Mouse (Mus musculus): Measurements from ENCODE around the gene Gtf2h2. TPM values are rescaled to one million over a fixed set of nuclear protein-coding genes. Genes with fewer than 3 reads are reported as not detected.
A peak's percentile ranks its signal among the peaks of the same experiment; 100 is the strongest.

Gene Gtf2h2
- 17.9 and 21.6 TPM in 2 replicates for polyA plus RNA-seq (2012; rRNA removed)

DNA sequence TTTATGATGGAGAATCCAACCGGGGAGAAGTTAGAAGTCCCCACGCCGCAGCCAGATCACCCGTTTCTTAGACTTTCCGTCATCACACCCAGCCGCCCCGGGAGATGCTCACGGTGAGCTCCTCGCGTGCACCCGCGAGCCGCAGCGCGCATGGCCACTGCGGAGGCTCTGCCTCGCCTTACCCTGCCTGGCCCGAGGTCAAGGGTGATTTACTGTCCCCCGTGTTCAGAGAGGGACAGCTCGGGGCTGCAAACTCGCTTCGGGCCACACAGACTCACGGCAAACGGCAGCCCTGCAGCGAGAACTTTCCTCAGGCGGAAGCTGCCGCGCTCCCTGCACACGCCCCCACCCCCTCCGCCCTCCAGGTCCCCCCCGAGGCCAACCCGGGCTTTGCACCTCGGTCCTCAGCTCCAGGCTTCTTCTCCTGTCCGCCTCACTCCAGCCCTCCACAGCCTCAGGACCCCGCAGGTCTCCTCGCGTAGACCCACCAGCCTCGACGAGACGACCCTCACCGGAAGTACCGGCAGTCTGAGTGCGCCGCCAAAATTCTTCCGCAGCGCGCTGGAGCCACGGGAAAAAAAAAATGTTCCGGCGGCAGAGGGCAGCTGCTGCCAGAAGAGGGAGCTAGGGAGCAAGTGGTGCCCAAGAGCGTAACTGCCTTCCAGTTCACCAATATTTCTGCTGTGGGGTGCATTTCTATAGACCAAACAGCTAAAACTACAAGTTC, at the start of gene Gtf2h2:
Gtf2h2 (minus strand) TSS at position 519 of the 727 bp plus-strand sequence.
- no peaks in the 10 kb centered on the region for H3K36me3 ChIP-seq (ENCODE audit: control insufficient read depth, insufficient read depth, low read length)
- peak within 1 kb of the TSS; percentile 93 for H3K4me3 ChIP-seq (ENCODE audit: control insufficient read depth, low read depth, low read length)
- peaks cover 4% of the 10 kb centered on the region; the same call in 1 of the 2 replicates for H3K4me1 ChIP-seq (ENCODE audit: control insufficient read depth, insufficient read depth, low read length)
- TF ChIP-seq POLR2A (IDR thresholded peaks at IDR 0.05; ENCODE audit: control insufficient read depth, low read depth, low read length) (peak; percentile 39; the same call in 1 of the 2 replicates), CTCF (IDR thresholded peaks at IDR 0.05; ENCODE audit: control insufficient read depth, insufficient read depth, insufficient replicate concordance, low read depth, low read length) (peak; percentile 89)
- H3K27me3 ChIP-seq (ENCODE audit: control insufficient read depth, insufficient read depth, low read length), result no peaks in the 10 kb centered on the region
- peak within 1 kb of the TSS; percentile 86 for H3K27ac ChIP-seq (ENCODE audit: control insufficient read depth, insufficient read depth, low read depth, low read length)

DNA sequence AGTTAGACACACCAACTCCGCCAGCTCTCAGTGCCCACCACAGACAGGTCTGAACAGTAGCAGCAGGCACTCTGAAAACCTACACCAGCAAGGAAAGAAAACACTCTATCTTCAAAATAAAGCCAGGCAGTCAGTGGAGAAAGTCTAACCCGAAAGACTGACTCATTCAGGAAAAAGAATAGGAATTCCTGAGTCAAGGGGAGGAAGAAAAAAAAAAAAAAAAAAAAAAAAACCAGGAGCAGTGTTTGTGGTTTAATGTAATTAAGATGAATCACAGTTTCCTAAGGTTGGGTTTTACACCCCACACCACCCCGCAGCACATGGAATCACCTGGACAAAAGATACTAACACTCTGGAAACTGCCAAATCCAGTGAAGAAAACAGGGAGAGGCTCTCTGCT, 43.8 kb upstream of the Gtf2h2 start:
- H3K4me3 ChIP-seq (ENCODE audit: control insufficient read depth, low read depth, low read length), result no peak overlapping the region
- no peaks in the 10 kb centered on the region for H3K4me1 ChIP-seq (ENCODE audit: control insufficient read depth, insufficient read depth, low read length)
- H3K36me3 ChIP-seq (ENCODE audit: control insufficient read depth, insufficient read depth, low read length), result no peaks in the 10 kb centered on the region
- no peak for TF ChIP-seq CTCF (IDR thresholded peaks at IDR 0.05; ENCODE audit: control insufficient read depth, insufficient read depth, insufficient replicate concordance, low read depth, low read length)
- TF ChIP-seq POLR2A (IDR thresholded peaks at IDR 0.05; ENCODE audit: control insufficient read depth, low read depth, low read length), result no peak
- no peaks in the 10 kb centered on the region for H3K27me3 ChIP-seq (ENCODE audit: control insufficient read depth, insufficient read depth, low read length)
- no peak overlapping the region for H3K27ac ChIP-seq (ENCODE audit: control insufficient read depth, insufficient read depth, low read depth, low read length)

DNA sequence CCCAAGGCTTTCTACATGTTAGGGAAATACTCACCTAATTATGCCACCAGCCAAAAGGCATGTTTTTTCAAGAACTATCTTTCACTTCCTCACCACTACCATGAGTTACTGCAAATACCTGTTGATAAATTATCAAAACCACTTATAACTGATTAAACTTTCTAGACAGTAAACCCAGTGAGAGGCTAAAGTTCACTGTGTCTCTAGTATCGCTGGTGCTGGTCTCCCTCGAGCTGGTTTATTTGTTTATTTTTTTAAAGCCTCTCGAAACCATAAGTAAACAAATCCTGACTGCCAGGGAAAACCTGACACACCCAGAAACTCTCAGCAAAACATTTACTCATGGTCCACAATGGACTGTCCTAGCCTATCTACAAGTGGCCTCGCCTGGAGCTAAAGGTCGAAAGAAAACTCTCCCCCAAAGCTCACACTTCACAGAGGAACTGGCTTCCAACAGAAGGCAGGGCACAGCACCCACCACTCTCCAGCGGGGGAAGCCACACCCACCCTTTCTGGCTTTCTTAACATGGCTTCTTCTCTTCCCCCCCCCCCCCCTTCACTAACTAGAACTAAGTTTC, 40.5 kb upstream of the Gtf2h2 start:
- Histone ChIP-seq H3K4me3 (ENCODE audit: control insufficient read depth, low read depth, low read length) (no peak overlapping the region), H3K4me1 (ENCODE audit: control insufficient read depth, insufficient read depth, low read length) (no peaks in the 10 kb centered on the region), H3K27me3 (ENCODE audit: control insufficient read depth, insufficient read depth, low read length) (no peaks in the 10 kb centered on the region), H3K36me3 (ENCODE audit: control insufficient read depth, insufficient read depth, low read length) (no peaks in the 10 kb centered on the region), H3K27ac (ENCODE audit: control insufficient read depth, insufficient read depth, low read depth, low read length) (no peak overlapping the region)
- TF ChIP-seq POLR2A (IDR thresholded peaks at IDR 0.05; ENCODE audit: control insufficient read depth, low read depth, low read length), result no peak
- TF ChIP-seq CTCF (IDR thresholded peaks at IDR 0.05; ENCODE audit: control insufficient read depth, insufficient read depth, insufficient replicate concordance, low read depth, low read length), result no peak

DNA sequence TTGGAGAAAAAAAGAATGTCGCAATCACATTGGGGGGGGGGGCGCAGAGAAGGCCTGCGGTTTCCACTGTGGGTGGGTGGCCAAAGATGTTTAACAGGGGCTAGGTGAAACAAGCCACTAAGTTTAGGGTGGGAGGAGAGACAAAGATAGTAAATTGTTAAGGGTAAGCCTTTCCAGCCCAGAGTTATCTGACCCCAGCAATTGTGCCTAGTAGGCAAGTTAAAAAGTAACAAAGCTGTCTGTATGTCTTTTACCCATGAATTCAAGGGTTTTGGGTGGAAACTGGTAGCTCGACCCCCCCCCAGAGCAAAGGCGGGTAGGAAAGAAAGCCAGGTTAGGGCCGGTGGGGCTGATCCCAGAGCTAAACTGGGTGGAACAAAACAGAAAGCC, 34.3 kb upstream of the Gtf2h2 start:
- H3K27ac ChIP-seq (ENCODE audit: control insufficient read depth, insufficient read depth, low read depth, low read length), result no peak overlapping the region; the same call in 1 of the 2 replicates

DNA sequence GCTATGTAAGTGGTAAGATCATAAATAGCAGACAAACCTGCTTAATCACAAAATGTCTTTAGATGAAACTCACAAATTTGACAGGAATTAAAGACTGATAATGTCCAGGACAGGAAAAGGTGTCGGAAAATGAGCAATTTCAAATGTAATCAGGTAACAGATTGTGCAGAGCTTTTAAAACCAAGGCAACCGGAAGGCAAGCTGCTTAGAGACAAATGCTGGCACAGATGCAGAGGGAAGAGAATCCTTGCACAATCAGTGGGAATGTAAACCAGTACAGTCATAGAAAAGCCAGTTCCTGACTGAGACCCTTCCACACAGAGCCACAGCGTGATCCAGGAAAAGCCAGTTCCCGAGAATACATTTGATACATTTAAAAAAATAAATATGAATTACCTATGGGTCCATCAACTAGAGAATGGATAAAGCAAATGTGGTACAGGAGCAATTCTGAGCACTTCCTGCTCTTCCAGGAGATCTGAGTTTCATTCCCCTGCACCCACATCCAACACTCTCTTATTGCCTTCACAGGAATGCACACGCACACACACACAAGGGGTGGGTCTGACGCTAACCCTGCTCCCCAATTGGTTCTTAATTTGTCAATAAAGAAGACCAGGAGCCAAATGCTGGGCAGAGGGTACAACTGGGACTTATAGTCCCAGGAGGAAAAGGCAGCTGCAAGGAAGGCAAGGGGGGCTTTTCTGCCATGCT, 33.7 kb upstream of the Gtf2h2 start:
- H3K4me1 ChIP-seq (ENCODE audit: control insufficient read depth, insufficient read depth, low read length), result no peaks in the 10 kb centered on the region
- no peak overlapping the region for H3K4me3 ChIP-seq (ENCODE audit: control insufficient read depth, low read depth, low read length)

More for the DNA sequence above, 34.3 kb upstream of the Gtf2h2 start:
- no peak for TF ChIP-seq CTCF (IDR thresholded peaks at IDR 0.05; ENCODE audit: control insufficient read depth, insufficient read depth, insufficient replicate concordance, low read depth, low read length)
- TF ChIP-seq POLR2A (IDR thresholded peaks at IDR 0.05; ENCODE audit: control insufficient read depth, low read depth, low read length), result no peak
- no peak overlapping the region for H3K4me3 ChIP-seq (ENCODE audit: control insufficient read depth, low read depth, low read length)
- no peaks in the 10 kb centered on the region for H3K27me3 ChIP-seq (ENCODE audit: control insufficient read depth, insufficient read depth, low read length)
- H3K36me3 ChIP-seq (ENCODE audit: control insufficient read depth, insufficient read depth, low read length), result no peaks in the 10 kb centered on the region
- no peaks in the 10 kb centered on the region for H3K4me1 ChIP-seq (ENCODE audit: control insufficient read depth, insufficient read depth, low read length)

DNA sequence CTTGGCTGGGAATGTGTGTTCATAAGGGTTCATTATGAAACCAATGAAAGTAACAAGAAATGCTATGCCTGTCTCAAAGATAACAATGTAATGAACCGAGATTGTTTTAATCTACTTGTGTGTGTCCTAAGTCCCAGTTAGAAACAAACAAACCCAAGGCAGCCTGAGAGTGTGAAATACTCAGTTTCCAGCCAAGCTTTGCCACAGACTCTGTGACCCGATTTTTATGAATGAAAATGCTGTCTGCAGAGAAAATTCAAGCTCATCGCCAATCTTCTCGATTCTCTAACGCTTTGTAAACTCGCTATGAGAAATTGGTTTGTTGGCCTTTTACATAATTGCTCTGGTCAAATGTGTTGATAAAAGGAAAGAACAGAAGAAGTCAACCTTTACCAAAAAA, 32.5 kb upstream of the Gtf2h2 start:
- Histone ChIP-seq H3K4me3 (ENCODE audit: control insufficient read depth, low read depth, low read length) (no peak overlapping the region), H3K4me1 (ENCODE audit: control insufficient read depth, insufficient read depth, low read length) (no peaks in the 10 kb centered on the region), H3K27me3 (ENCODE audit: control insufficient read depth, insufficient read depth, low read length) (no peaks in the 10 kb centered on the region), H3K27ac (ENCODE audit: control insufficient read depth, insufficient read depth, low read depth, low read length) (no peak overlapping the region), H3K36me3 (ENCODE audit: control insufficient read depth, insufficient read depth, low read length) (no peaks in the 10 kb centered on the region)
- no peak for TF ChIP-seq CTCF (IDR thresholded peaks at IDR 0.05; ENCODE audit: control insufficient read depth, insufficient read depth, insufficient replicate concordance, low read depth, low read length)

More for the DNA sequence above, 33.7 kb upstream of the Gtf2h2 start:
- no peaks in the 10 kb centered on the region for H3K27me3 ChIP-seq (ENCODE audit: control insufficient read depth, insufficient read depth, low read length)
- TF ChIP-seq CTCF (IDR thresholded peaks at IDR 0.05; ENCODE audit: control insufficient read depth, insufficient read depth, insufficient replicate concordance, low read depth, low read length) (no peak), POLR2A (IDR thresholded peaks at IDR 0.05; ENCODE audit: control insufficient read depth, low read depth, low read length) (no peak)
- H3K36me3 ChIP-seq (ENCODE audit: control insufficient read depth, insufficient read depth, low read length), result no peaks in the 10 kb centered on the region
- H3K27ac ChIP-seq (ENCODE audit: control insufficient read depth, insufficient read depth, low read depth, low read length), result peak overlapping the region; percentile 36; the same call in 1 of the 2 replicates

DNA sequence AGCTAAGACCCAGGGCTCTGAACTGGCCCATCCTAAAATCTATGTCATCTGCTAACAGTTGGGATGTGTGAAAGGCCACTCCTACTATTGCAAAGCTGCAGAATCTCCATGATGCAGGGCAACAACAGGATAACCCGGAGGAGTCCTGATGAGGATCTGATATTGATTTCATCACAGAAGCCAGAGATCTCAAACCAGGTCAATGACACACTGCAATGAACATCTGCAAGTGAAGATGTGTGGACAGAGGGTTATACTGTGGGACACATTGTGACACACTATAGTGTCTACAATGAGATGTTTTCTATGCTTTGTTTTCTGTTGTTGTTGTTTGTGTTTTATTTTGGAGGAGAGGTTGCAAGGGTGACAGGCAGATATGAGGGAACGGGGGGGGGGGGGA, 31.3 kb upstream of the Gtf2h2 start:
- no peak overlapping the region for H3K27ac ChIP-seq (ENCODE audit: control insufficient read depth, insufficient read depth, low read depth, low read length)
- H3K27me3 ChIP-seq (ENCODE audit: control insufficient read depth, insufficient read depth, low read length), result no peaks in the 10 kb centered on the region
- TF ChIP-seq CTCF (IDR thresholded peaks at IDR 0.05; ENCODE audit: control insufficient read depth, insufficient read depth, insufficient replicate concordance, low read depth, low read length) (no peak), POLR2A (IDR thresholded peaks at IDR 0.05; ENCODE audit: control insufficient read depth, low read depth, low read length) (no peak)
- H3K4me3 ChIP-seq (ENCODE audit: control insufficient read depth, low read depth, low read length), result no peak overlapping the region
- H3K4me1 ChIP-seq (ENCODE audit: control insufficient read depth, insufficient read depth, low read length), result no peaks in the 10 kb centered on the region
- H3K36me3 ChIP-seq (ENCODE audit: control insufficient read depth, insufficient read depth, low read length), result no peaks in the 10 kb centered on the region
